ENCODE assay signal across 8 mouse cellular contexts in the genomic region with DNA sequence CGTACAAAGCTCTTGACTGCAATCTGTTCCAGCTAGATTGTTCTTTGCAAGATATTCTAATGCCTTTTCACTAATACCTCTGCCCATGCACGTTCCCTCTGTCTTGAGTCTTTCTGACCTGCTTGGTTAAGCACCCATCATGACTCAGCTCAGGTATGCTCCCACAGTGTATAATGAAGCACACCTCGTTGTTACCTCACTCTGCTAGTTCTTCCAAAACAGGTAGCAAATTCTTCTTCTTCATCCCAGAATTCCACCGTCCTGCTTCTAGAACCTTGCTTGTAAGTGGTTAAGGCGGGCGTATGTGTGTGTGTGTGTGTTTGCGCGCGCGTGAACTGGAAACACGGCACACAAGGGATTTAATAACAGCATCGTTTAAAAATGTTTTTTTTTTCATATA. TPM values are rescaled to one million over a fixed set of nuclear protein-coding genes. Genes with fewer than 3 reads are reported as not detected.
DNase-seq lines count a peak whose midpoint lies in the region; ATAC-seq and TF ChIP-seq lines count a peak whose summit lies in the region.

No protein-coding gene starts in this region.

- ATAC-seq in forebrain, embryonic 14.5 days: peak; percentile 69
- peak; percentile 43 for ATAC-seq in liver, embryonic 15.5 days (ENCODE audit: insufficient read depth)
- ATAC-seq in stomach, embryonic 16.5 days (ENCODE audit: insufficient read depth, low FRiP score): peak; percentile 42; the same call in 1 of the 2 replicates

- 7% methylated on average over 12 of the region's 12 CpGs for WGBS in forebrain, embryonic 14.5 days
- WGBS in liver, embryonic 15.5 days (ENCODE audit: insufficient replicate concordance): 9% methylated on average over 12 of the region's 12 CpGs
- 8% methylated on average over 12 of the region's 12 CpGs for WGBS in stomach, embryonic 16.5 days

- H3K4me1 ChIP-seq in E14TG2a.4 (replicated peaks; ENCODE audit: low read depth, low read length): no peaks in the 10 kb centered on the region
- H3K4me1 ChIP-seq in forebrain, embryonic 14.5 days (ENCODE audit: control insufficient read depth, insufficient read depth, low read length): no peaks in the 10 kb centered on the region
- H3K4me1 ChIP-seq in liver, embryonic 15.5 days (replicated peaks): peaks cover 8% of the 10 kb centered on the region; the same call in 1 of the 2 replicates
- H3K4me1 ChIP-seq in stomach, embryonic 16.5 days (ENCODE audit: control insufficient read depth, insufficient read depth, low read length): 0 out of 2 replicates have a peak, but pooled peaks cover 5% of the 10 kb centered on the region

- H3K36me3 ChIP-seq in E14TG2a.4 (ENCODE audit: insufficient read depth, low read length): peaks cover 32% of the 10 kb centered on the region
- H3K36me3 ChIP-seq in forebrain, embryonic 14.5 days (ENCODE audit: control insufficient read depth, insufficient read depth, low read length): 0 out of 2 replicates have a peak, but pooled peaks cover 5% of the 10 kb centered on the region
- peaks cover 15% of the 10 kb centered on the region for H3K36me3 ChIP-seq in liver, embryonic 15.5 days (replicated peaks)
- peaks cover 4% of the 10 kb centered on the region; the same call in 1 of the 2 replicates for H3K36me3 ChIP-seq in stomach, embryonic 16.5 days (ENCODE audit: control insufficient read depth, insufficient read depth, low read length)

- no peaks in the 10 kb centered on the region for H3K9me3 ChIP-seq in E14TG2a.4 (ENCODE audit: low read length)
- H3K9me3 ChIP-seq in forebrain, embryonic 14.5 days (replicated peaks; ENCODE audit: control insufficient read depth, low read length): no peaks in the 10 kb centered on the region
- no peaks in the 10 kb centered on the region for H3K9me3 ChIP-seq in liver, embryonic 15.5 days (replicated peaks)
- H3K9me3 ChIP-seq in stomach, embryonic 16.5 days (replicated peaks; ENCODE audit: control insufficient read depth, low read length): no peaks in the 10 kb centered on the region

- peak overlapping the region; percentile 54 for H3K9ac ChIP-seq in forebrain, embryonic 14.5 days (ENCODE audit: low read length)
- 0 out of 2 replicates have a peak overlapping the region, but pooled peaks have one; percentile 30 for H3K9ac ChIP-seq in liver, embryonic 15.5 days
- H3K9ac ChIP-seq in stomach, embryonic 16.5 days (ENCODE audit: low read length): peak overlapping the region; percentile 69

- H3K4me3 ChIP-seq in gastrocnemius, adult 2 months: peak overlapping the region; percentile 80
- peak overlapping the region; percentile 84 for H3K4me3 ChIP-seq in E14TG2a.4 (replicated peaks; ENCODE audit: low read length)
- peak overlapping the region; percentile 49 for H3K4me3 ChIP-seq in forebrain, embryonic 14.5 days (ENCODE audit: low read depth, low read length)
- H3K4me3 ChIP-seq in liver, embryonic 15.5 days (replicated peaks): peak overlapping the region; percentile 72
- peak overlapping the region; percentile 61 for H3K4me3 ChIP-seq in stomach, embryonic 16.5 days (replicated peaks; ENCODE audit: low read length)

- intact Hi-C loops in gastrocnemius, adult 2 months (cut with DNase I): loop anchor here (1.0 to 10.0 kb wide), 2 partner anchors 9 to 1106 kb away; a partner anchor contains a TSS
- intact Hi-C loops in gastrocnemius, postnatal 36 days (cut with DNase I): no loop called here

- no peak for DNase-seq in gastrocnemius, adult 2 months
- DNase-seq in gastrocnemius, postnatal 36 days: no peak
- no peak for DNase-seq in forebrain, embryonic 14.5 days (ENCODE audit: low spot score)
- no peak for DNase-seq in frontal cortex, adult 2 months (ENCODE audit: extremely low spot score in 1 of 2, low spot score in 1 of 2)
- no peak for DNase-seq in thymus, postnatal 4 days

- peak overlapping the region; percentile 61 for H3K4me2 ChIP-seq in forebrain, embryonic 14.5 days (ENCODE audit: low read length)
- H3K4me2 ChIP-seq in liver, embryonic 15.5 days: peak overlapping the region; percentile 75
- peak overlapping the region; percentile 59 for H3K4me2 ChIP-seq in stomach, embryonic 16.5 days (ENCODE audit: low read depth, low read length)

- H3K27ac ChIP-seq in gastrocnemius, adult 2 months: peak overlapping the region; percentile 43
- no peak overlapping the region for H3K27ac ChIP-seq in forebrain, embryonic 14.5 days (ENCODE audit: low read depth, low read length)
- no peak overlapping the region for H3K27ac ChIP-seq in liver, embryonic 15.5 days (replicated peaks)
- H3K27ac ChIP-seq in stomach, embryonic 16.5 days (ENCODE audit: low read length): no peak overlapping the region

- H3K27me3 ChIP-seq in E14TG2a.4 (ENCODE audit: insufficient read depth, low read length): no peaks in the 10 kb centered on the region
- H3K27me3 ChIP-seq in forebrain, embryonic 14.5 days (replicated peaks; ENCODE audit: control insufficient read depth, insufficient read depth, low read length): no peaks in the 10 kb centered on the region
- no peaks in the 10 kb centered on the region for H3K27me3 ChIP-seq in liver, embryonic 15.5 days
- H3K27me3 ChIP-seq in stomach, embryonic 16.5 days (ENCODE audit: control insufficient read depth, insufficient read depth, low read length): no peaks in the 10 kb centered on the region

- TF ChIP-seq CTCF in gastrocnemius, adult 2 months (IDR thresholded peaks at IDR 0.05): no peak
- TF ChIP-seq CTCF in E14TG2a.4 (conservative IDR thresholded peaks at IDR 0.05; ENCODE audit: low read length): no peak

RNA-seq across cellular contexts. Expression of a gene that starts 0.4 kb away (rescaled TPM):
- total RNA-seq in gastrocnemius, adult 2 months (2021): 1 to 10 TPM; 6.6 to 9.4 TPM
- total RNA-seq in gastrocnemius, postnatal 36 days (2021): 1 to 10 TPM; 5.4 to 7.6 TPM
- 34.8 and 36.4 TPM in 2 replicates for polyA plus RNA-seq in forebrain, embryonic 14.5 days (2014; fragmentation: Nextera tagmentation; extraction: Ambion mirVana)
- polyA plus RNA-seq in liver, embryonic 15.5 days (2015; fragmentation: Nextera tagmentation; extraction: Ambion mirVana): 29.8 and 31.8 TPM in 2 replicates
- 55.6 and 57.4 TPM in 2 replicates for polyA plus RNA-seq in stomach, embryonic 16.5 days (2015; fragmentation: Nextera tagmentation; extraction: Ambion mirVana)
- 12.1 and 14.6 TPM in 2 replicates for polyA plus RNA-seq in frontal cortex, adult 2 months (2012; rRNA removed)

RNA-seq across cellular contexts. Expression of a gene that starts 41.0 kb away (rescaled TPM):
- 1 to 10 TPM in 1 of 2 experiments, under 1 TPM in 1; 0.77 to 1.7 TPM for total RNA-seq in gastrocnemius, adult 2 months (2021)
- total RNA-seq in gastrocnemius, postnatal 36 days (2021): 1 to 10 TPM; 1.1 to 1.2 TPM
- polyA plus RNA-seq in forebrain, embryonic 14.5 days (2014; fragmentation: Nextera tagmentation; extraction: Ambion mirVana): 58.1 and 80.5 TPM in 2 replicates
- 2.0 and 2.2 TPM in 2 replicates for polyA plus RNA-seq in liver, embryonic 15.5 days (2015; fragmentation: Nextera tagmentation; extraction: Ambion mirVana)
- 24.1 and 27.0 TPM in 2 replicates for polyA plus RNA-seq in stomach, embryonic 16.5 days (2015; fragmentation: Nextera tagmentation; extraction: Ambion mirVana)
- 77.5 and 93.9 TPM in 2 replicates for polyA plus RNA-seq in frontal cortex, adult 2 months (2012; rRNA removed)
